ENCODE assay signal across 8 mouse cellular contexts in genomic region chr9:99629281-99630011, GRCm38 (mm10). TPM values are rescaled to one million over a fixed set of nuclear protein-coding genes. Genes with fewer than 3 reads are reported as not detected.
DNase-seq lines count a peak whose midpoint lies in the region; ATAC-seq lines count a peak whose summit lies in the region.

TSS of gene Dzip1l (plus strand) at chr9:99629496.

- H3K27ac ChIP-seq in hindbrain, embryonic 10.5 days, result peak within 1 kb of the TSS; percentile 97
- H3K27ac ChIP-seq in lung, embryonic 16.5 days (ENCODE audit: low read length), result peak within 1 kb of the TSS; percentile 96

- DNase-seq in WW6 (ENCODE audit: low read depth, low spot score), result peak; percentile 61
- DNase-seq in cerebellum, adult 9-11 months, result peak; percentile 74
- DNase-seq in frontal cortex, postnatal 10 days (ENCODE audit: low spot score in 2 of 2), result peak; percentile 68 to 77
- peak; percentile 86 for DNase-seq in hindbrain, embryonic 10.5 days (ENCODE audit: low spot score)
- peak; percentile 70 to 77 for DNase-seq in layer of hippocampus, postnatal 14 days (ENCODE audit: low spot score in 2 of 2)
- peak; percentile 81 for DNase-seq in right cerebral cortex, adult 18-20 months
- no peak for DNase-seq in spleen, postnatal 14 days (ENCODE audit: low spot score in 2 of 2)

- H3K4me1 ChIP-seq in hindbrain, embryonic 10.5 days (replicated peaks), result peaks cover 49% of the 10 kb centered on the region
- peaks cover 20% of the 10 kb centered on the region for H3K4me1 ChIP-seq in lung, embryonic 16.5 days (replicated peaks; ENCODE audit: control insufficient read depth, insufficient read depth, low read length)

- ATAC-seq in lung, embryonic 16.5 days (ENCODE audit: low read depth), result peak; percentile 92

- WGBS in hindbrain, embryonic 10.5 days, result under 1% methylated on average over 44 of the region's 44 CpGs
- WGBS in lung, embryonic 16.5 days, result under 1% methylated on average over 43 of the region's 44 CpGs

- peak within 1 kb of the TSS; percentile 82 for H3K9ac ChIP-seq in lung, embryonic 16.5 days (ENCODE audit: low read length)

- H3K4me3 ChIP-seq in hindbrain, embryonic 10.5 days, result peak within 1 kb of the TSS; percentile 70
- peak within 1 kb of the TSS; percentile 60 for H3K4me3 ChIP-seq in lung, embryonic 16.5 days (ENCODE audit: low read length)

- H3K27me3 ChIP-seq in hindbrain, embryonic 10.5 days (ENCODE audit: insufficient read depth, poor library complexity, severe bottlenecking), result no peaks in the 10 kb centered on the region
- H3K27me3 ChIP-seq in lung, embryonic 16.5 days (ENCODE audit: control insufficient read depth, insufficient read depth, low read depth, low read length), result no peaks in the 10 kb centered on the region

- H3K36me3 ChIP-seq in hindbrain, embryonic 10.5 days, result peaks cover 17% of the 10 kb centered on the region
- H3K36me3 ChIP-seq in lung, embryonic 16.5 days (ENCODE audit: control insufficient read depth, insufficient read depth, low read length), result peaks cover 4% of the 10 kb centered on the region

- H3K4me2 ChIP-seq in lung, embryonic 16.5 days (ENCODE audit: low read depth, low read length), result peak within 1 kb of the TSS; percentile 62

- no peaks in the 10 kb centered on the region for H3K9me3 ChIP-seq in hindbrain, embryonic 10.5 days
- H3K9me3 ChIP-seq in lung, embryonic 16.5 days (ENCODE audit: control insufficient read depth, low read length), result no peaks in the 10 kb centered on the region

RNA-seq across cellular contexts. Expression of gene Dzip1l, which starts in this region (rescaled TPM):
- 26.8 and 26.9 TPM in 2 replicates for polyA plus RNA-seq in hindbrain, embryonic 10.5 days (2016; fragmentation: Nextera tagmentation; extraction: Ambion mirVana)
- 10 to 100 TPM; 24.7 to 29.2 TPM for total RNA-seq in layer of hippocampus, postnatal 14 days (2021)
- polyA plus RNA-seq in lung, embryonic 16.5 days (2015; fragmentation: Nextera tagmentation; extraction: Ambion mirVana), result 30.4 and 36.5 TPM in 2 replicates

Comparison
In these comparisons a context has a peak if more than half of its experiments do, and no peak if none do; other contexts are left out.
1. DNase-seq: peak in WW6 (single experiment), cerebellum, adult 9-11 months (single experiment), frontal cortex, postnatal 10 days (2 of 2), hindbrain, embryonic 10.5 days (single experiment), layer of hippocampus, postnatal 14 days (2 of 2) and right cerebral cortex, adult 18-20 months (single experiment); none in spleen, postnatal 14 days (0 of 2).